ENCODE assay signal across 10 mouse cellular contexts in genomic region chr5:103926398-103926797, GRCm38 (mm10). TPM values are rescaled to one million over a fixed set of nuclear protein-coding genes. Genes with fewer than 3 reads are reported as not detected.
A peak's percentile ranks its signal among the peaks of the same experiment; 100 is the strongest.
DNase-seq lines count a peak whose midpoint lies in the region; ATAC-seq and TF ChIP-seq lines count a peak whose summit lies in the region.
"Had no signal": no experiment of that assay in that cellular context is flagged by ENCODE, and none has a peak within 500 bp of the region (broad histone marks: within the 10 kb centered on the region; RNA-seq: fewer than 3 reads in every experiment).

No protein-coding gene starts in this region.

- H3K9ac ChIP-seq in hindbrain, postnatal 0 days (replicated peaks; ENCODE audit: low read length) = no peak overlapping the region
- H3K9ac ChIP-seq in hindbrain, embryonic 14.5 days = no peak overlapping the region

- peak; percentile 62 for TF ChIP-seq CTCF in hindbrain, postnatal 0 days (IDR thresholded peaks at IDR 0.05; ENCODE audit: low read depth)

- no peak overlapping the region for H3K4me3 ChIP-seq in hindbrain, postnatal 0 days (ENCODE audit: low read length)
- H3K4me3 ChIP-seq in hindbrain, embryonic 14.5 days (replicated peaks; ENCODE audit: low read length) = no peak overlapping the region

- no peak for ATAC-seq in hindbrain, postnatal 0 days
- ATAC-seq in hindbrain, embryonic 14.5 days (ENCODE audit: low FRiP score) = no peak

- no peaks in the 10 kb centered on the region for H3K4me1 ChIP-seq in hindbrain, postnatal 0 days (ENCODE audit: insufficient read depth, low read length)
- H3K4me1 ChIP-seq in hindbrain, embryonic 14.5 days (replicated peaks; ENCODE audit: control insufficient read depth, insufficient read depth, low read length) = no peaks in the 10 kb centered on the region

- H3K9me3 ChIP-seq in hindbrain, postnatal 0 days (ENCODE audit: low read length) = no peaks in the 10 kb centered on the region
- H3K9me3 ChIP-seq in hindbrain, embryonic 14.5 days (ENCODE audit: control insufficient read depth, low read length) = no peaks in the 10 kb centered on the region

- peak; percentile 25 for DNase-seq in hindbrain, postnatal 0 days (ENCODE audit: low spot score)
- DNase-seq in hindbrain, embryonic 14.5 days (ENCODE audit: low spot score) = no peak
- peak; percentile 54 for DNase-seq in CD4-positive helper T cell, adult 2 months (ENCODE audit: low read depth, low spot score)
- DNase-seq in brain, adult 2 months (ENCODE audit: low read depth, low spot score) = peak; percentile 47
- peak; percentile 40 for DNase-seq in mesoderm, embryonic 11.5 days (ENCODE audit: low read depth, low spot score)
- no peak for DNase-seq in left cerebral cortex, postnatal 25 days (ENCODE audit: low spot score in 2 of 2)
- DNase-seq in adrenal gland, adult 8-10 months = no peak
- DNase-seq in right cerebral cortex, adult 2 months (ENCODE audit: low spot score in 2 of 2) = no peak
- DNase-seq: cerebellum, adult 9-10 months had no signal

- H3K36me3 ChIP-seq in hindbrain, postnatal 0 days (ENCODE audit: insufficient read depth, low read length) = no peaks in the 10 kb centered on the region
- no peaks in the 10 kb centered on the region for H3K36me3 ChIP-seq in hindbrain, embryonic 14.5 days (replicated peaks; ENCODE audit: control insufficient read depth, insufficient read depth)

- intact Hi-C loops in left cerebral cortex, postnatal 25 days (cut with DNase I) = loop anchor here (10.0 kb wide), 1 partner anchor 242 kb away; no protein-coding TSS in a partner anchor

- H3K27ac ChIP-seq in hindbrain, postnatal 0 days = no peak overlapping the region
- H3K27ac ChIP-seq in hindbrain, embryonic 14.5 days = no peak overlapping the region

- H3K27me3 ChIP-seq in hindbrain, postnatal 0 days (ENCODE audit: insufficient read depth, low read length) = no peaks in the 10 kb centered on the region
- H3K27me3 ChIP-seq in hindbrain, embryonic 14.5 days (ENCODE audit: control insufficient read depth, insufficient read depth, low read length) = no peaks in the 10 kb centered on the region

- H3K4me2 ChIP-seq in hindbrain, postnatal 0 days (ENCODE audit: low read depth, low read length) = no peak overlapping the region
- H3K4me2 ChIP-seq in hindbrain, embryonic 14.5 days (replicated peaks) = no peak overlapping the region

- 68% methylated on average over 12 of the region's 12 CpGs for WGBS in hindbrain, postnatal 0 days
- WGBS in hindbrain, embryonic 14.5 days = 75% methylated on average over 12 of the region's 12 CpGs

RNA-seq across cellular contexts. Expression of gene Klhl8, which starts 15.3 kb away (rescaled TPM):
- 38.7 and 40.1 TPM in 2 replicates for total RNA-seq in hindbrain, postnatal 0 days (2014; rRNA removed)
- 32.0 and 33.4 TPM in 2 replicates for polyA plus RNA-seq in hindbrain, postnatal 0 days (2015; fragmentation: Nextera tagmentation; extraction: Ambion mirVana)
- polyA plus RNA-seq in hindbrain, embryonic 14.5 days (2014; fragmentation: Nextera tagmentation; extraction: Ambion mirVana) = 45.4 and 47.5 TPM in 2 replicates
- total RNA-seq in left cerebral cortex, postnatal 25 days (2021) = 10 to 100 TPM; 37.8 to 39.3 TPM
- total RNA-seq in adrenal gland, adult 8-10 months (2022) = 10 to 100 TPM; 17.8 to 22.4 (median 20.5) TPM

RNA-seq across cellular contexts. Expression of gene Hsd17b13, which starts 50.8 kb away (rescaled TPM):
- total RNA-seq in hindbrain, postnatal 0 days (2014; rRNA removed) = not detected in 2 replicates
- not detected in 2 replicates for polyA plus RNA-seq in hindbrain, postnatal 0 days (2015; fragmentation: Nextera tagmentation; extraction: Ambion mirVana)
- polyA plus RNA-seq in hindbrain, embryonic 14.5 days (2014; fragmentation: Nextera tagmentation; extraction: Ambion mirVana) = not detected in 2 replicates
- total RNA-seq in left cerebral cortex, postnatal 25 days (2021) = under 1 TPM; 0.37 to 0.50 TPM
- total RNA-seq in adrenal gland, adult 8-10 months (2022) = not detected
- total RNA-seq: hematopoietic stem cell, adult 5-6 weeks had no signal

Comparison
In these comparisons a context has a peak if more than half of its experiments do, and no peak if none do; other contexts are left out.
1. DNase-seq: peak in hindbrain, postnatal 0 days (single experiment), CD4-positive helper T cell, adult 2 months (single experiment), brain, adult 2 months (single experiment) and mesoderm, embryonic 11.5 days (single experiment); none in hindbrain, embryonic 14.5 days (single experiment), left cerebral cortex, postnatal 25 days (0 of 2), adrenal gland, adult 8-10 months (single experiment) and right cerebral cortex, adult 2 months (0 of 2).